Mouse (Mus musculus) intestine, postnatal 0 days (tissue): ENCODE data around the gene Acoxl. TPM values are rescaled to one million over a fixed set of nuclear protein-coding genes. Genes with fewer than 3 reads are reported as not detected.

Experiments used
- ATAC-seq: fragments of 200-750 bp; cut with Nextera tagmentation; 2 replicates; pipeline ENCODE4 v1.8.0; 2017; ENCODE audit warnings: mild to moderate bottlenecking, moderate TSS enrichment, moderate library complexity
- H3K27ac ChIP-seq: fragments of 300-500 bp; sonication (generic); 2 replicates; pipeline ENCODE4 v1.5.1; 2014; ENCODE audit warnings: mild to moderate bottlenecking, low read depth, low read length, moderate library complexity
- H3K27me3 ChIP-seq: fragments of 300-500 bp; sonication (generic); replicated peaks from 2 replicates; pipeline ENCODE4 v1.6.1; 2014; ENCODE audit warnings: low read length, mixed read lengths; ENCODE audit not compliant: control insufficient read depth, insufficient read depth
- H3K36me3 ChIP-seq: fragments of 300-500 bp; sonication (generic); 2 replicates; pipeline ENCODE4 v1.6.1; 2014; ENCODE audit warnings: mild to moderate bottlenecking, moderate library complexity; ENCODE audit not compliant: control insufficient read depth, insufficient read depth
- H3K4me1 ChIP-seq: fragments of 300-500 bp; sonication (generic); replicated peaks from 2 replicates; pipeline ENCODE4 v1.6.1; 2014; ENCODE audit warnings: antibody characterized with exemption, low read length, mixed read lengths; ENCODE audit not compliant: control insufficient read depth, insufficient read depth
- H3K4me2 ChIP-seq: fragments of 300-500 bp; sonication (generic); replicated peaks from 2 replicates; pipeline ENCODE4 v1.6.1; 2014; ENCODE audit warnings: low read depth, mild to moderate bottlenecking, moderate library complexity
- H3K4me3 ChIP-seq: fragments of 300-500 bp; sonication (generic); 2 replicates; pipeline ENCODE4 v1.5.1; 2014; ENCODE audit warnings: low read depth, low read length
- H3K9ac ChIP-seq: fragments of 300-500 bp; sonication (generic); 2 replicates; pipeline ENCODE4 v1.6.1; 2014; ENCODE audit warnings: mild to moderate bottlenecking, low read depth, low read length
- H3K9me3 ChIP-seq: fragments of 300-500 bp; sonication (generic); 2 replicates; pipeline ENCODE4 v1.6.1; 2016; ENCODE audit warnings: mixed run types; ENCODE audit not compliant: control insufficient read depth
- CTCF ChIP-seq: sonication (generic); IDR thresholded peaks from 2 replicates; pipeline ENCODE4 v1.5.1; 2016; ENCODE audit warnings: low read depth, mild to moderate bottlenecking, control low read depth, antibody characterized with exemption, moderate library complexity
- WGBS: fragments of 180-500 bp; shearing (Covaris S2); extraction: QIAGEN DNeasy Blood & Tissue Kit; methylation state at CpG from one replicate; pipeline ENCODE4 v1.1.7; 2014; 5-methylcytosine and 5-hydroxymethylcytosine counted together
- polyA plus RNA-seq: library from polyadenylated mRNA; unstranded; fragments of >200 nt; fragmentation: Nextera tagmentation; extraction: Ambion mirVana; gene quantifications from 2 replicates; pipeline ENCODE4 v1.2.1, GENCODE M21; 2015

Acoxl gene
- polyA plus RNA-seq, 1 experiment from 2014 or later: 0.25 TPM

DNA sequence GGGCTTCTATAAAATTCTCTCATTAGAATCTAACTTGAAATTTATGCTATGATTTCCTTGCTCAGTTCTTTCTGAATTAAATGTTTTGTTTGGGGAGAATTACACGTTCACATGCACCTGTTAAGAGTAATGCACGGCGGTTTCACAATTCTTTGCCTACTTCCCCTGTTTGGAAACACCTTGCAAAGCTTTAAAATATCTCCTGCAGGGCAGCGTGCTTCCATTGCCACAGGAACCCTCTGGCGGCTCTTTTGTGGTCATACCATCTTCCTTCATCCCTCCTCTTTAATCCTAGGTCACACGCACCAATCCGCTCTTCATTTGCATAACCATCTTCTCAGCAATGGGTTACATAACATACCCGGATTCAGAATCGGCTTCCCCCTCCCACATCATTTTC lies 272.9 kb downstream of the Acoxl start:
- no peak overlapping the region for H3K27ac ChIP-seq
- 72% methylated on average over 9 of the region's 9 CpGs for WGBS
- H3K4me2 ChIP-seq: no peak overlapping the region
- H3K27me3 ChIP-seq: no peaks in the 10 kb centered on the region
- no peak overlapping the region for H3K9ac ChIP-seq
- no peak for ATAC-seq
- TF ChIP-seq CTCF: no peak
- H3K9me3 ChIP-seq: no peaks in the 10 kb centered on the region
- no peaks in the 10 kb centered on the region for H3K36me3 ChIP-seq
- no peak overlapping the region for H3K4me3 ChIP-seq
- H3K4me1 ChIP-seq: no peaks in the 10 kb centered on the region

GRCm38 (mm10) chr2:128114621-128115020 lies 275.9 kb downstream of the Acoxl start:
- H3K36me3 ChIP-seq: no peaks in the 10 kb centered on the region
- TF ChIP-seq CTCF: no peak
- no peaks in the 10 kb centered on the region for H3K4me1 ChIP-seq
- H3K27ac ChIP-seq: no peak overlapping the region
- ATAC-seq: no peak
- no peak overlapping the region for H3K4me2 ChIP-seq
- H3K9me3 ChIP-seq: no peaks in the 10 kb centered on the region
- WGBS: 84% methylated on average over 3 of the region's 3 CpGs
- no peak overlapping the region for H3K9ac ChIP-seq
- no peak overlapping the region for H3K4me3 ChIP-seq
- no peaks in the 10 kb centered on the region for H3K27me3 ChIP-seq

- WGBS: 33% methylated on average over 4 of the region's 4 CpGs
- H3K9me3 ChIP-seq: no peaks in the 10 kb centered on the region
- H3K4me3 ChIP-seq: no peak overlapping the region
- H3K4me2 ChIP-seq: no peak overlapping the region
- H3K27me3 ChIP-seq: no peaks in the 10 kb centered on the region
- H3K9ac ChIP-seq: no peak overlapping the region
- H3K27ac ChIP-seq: no peak overlapping the region
- no peak for TF ChIP-seq CTCF
- no peaks in the 10 kb centered on the region for H3K4me1 ChIP-seq
- H3K36me3 ChIP-seq: no peaks in the 10 kb centered on the region
- no peak for ATAC-seq
These were observed 276.9 kb downstream of the Acoxl start for GRCm38 (mm10) chr2:128115579-128115978.

DNA sequence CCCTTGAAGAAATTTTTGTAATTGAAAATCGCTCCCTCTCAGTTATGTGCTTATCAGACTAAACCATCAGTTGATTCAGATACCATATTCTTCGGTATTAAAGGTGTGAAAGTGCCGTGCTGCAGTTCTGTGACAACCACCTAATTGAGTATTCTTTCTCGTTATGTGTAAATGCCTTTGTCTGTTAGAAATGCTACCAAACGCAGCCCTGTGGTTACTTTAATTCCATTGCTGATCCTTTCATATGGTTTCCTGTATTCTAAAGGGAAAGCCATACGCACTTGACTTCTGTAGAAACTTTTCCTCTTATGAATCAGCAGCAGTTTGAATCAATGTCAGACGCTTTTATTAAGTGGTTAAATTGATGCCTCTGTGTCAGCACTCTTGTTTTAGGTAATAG lies 278.9 kb downstream of the Acoxl start:
- Histone ChIP-seq H3K9me3 (no peaks in the 10 kb centered on the region), H3K4me3 (no peak overlapping the region), H3K9ac (no peak overlapping the region), H3K27me3 (no peaks in the 10 kb centered on the region; the same call in 1 of the 2 replicates), H3K4me2 (no peak overlapping the region), H3K27ac (no peak overlapping the region), H3K4me1 (0 out of 2 replicates have a peak, but pooled peaks cover 1% of the 10 kb centered on the region), H3K36me3 (no peaks in the 10 kb centered on the region)
- WGBS: 83% methylated on average over 7 of the region's 7 CpGs
- no peak for ATAC-seq
- no peak for TF ChIP-seq CTCF

- TF ChIP-seq CTCF: no peak
- Histone ChIP-seq H3K36me3 (no peaks in the 10 kb centered on the region), H3K4me1 (peaks cover 12% of the 10 kb centered on the region), H3K27me3 (peaks cover 2% of the 10 kb centered on the region; the same call in 1 of the 2 replicates), H3K4me3 (no peak overlapping the region), H3K9ac (no peak overlapping the region), H3K9me3 (no peaks in the 10 kb centered on the region), H3K4me2 (no peak overlapping the region), H3K27ac (no peak overlapping the region)
- ATAC-seq: no peak
- WGBS: 92% methylated on average over 9 of the region's 9 CpGs
These were observed 280.3 kb downstream of the Acoxl start for GRCm38 (mm10) chr2:128118971-128119370.

- Histone ChIP-seq H3K4me1 (peaks cover 17% of the 10 kb centered on the region), H3K9me3 (no peaks in the 10 kb centered on the region), H3K27ac (no peak overlapping the region), H3K4me2 (peak overlapping the region; percentile 100), H3K36me3 (no peaks in the 10 kb centered on the region), H3K9ac (0 out of 2 replicates have a peak overlapping the region, but pooled peaks have one; percentile 11), H3K4me3 (peak overlapping the region; percentile 73), H3K27me3 (peaks cover 15% of the 10 kb centered on the region; the same call in 1 of the 2 replicates)
- peak; percentile 93 for TF ChIP-seq CTCF
- WGBS: 2% methylated on average over 9 of the region's 9 CpGs
- no peak for ATAC-seq
These were observed 283.8 kb downstream of the Acoxl start for GRCm38 (mm10) chr2:128122491-128122890.
